Mouse (Mus musculus) hindbrain, embryonic 16.5 days (tissue): ENCODE measurements around the gene Ikzf3. TPM values are rescaled to one million over a fixed set of nuclear protein-coding genes. Genes with fewer than 3 reads are reported as not detected.

Experiments
- polyA plus RNA-seq: library from polyadenylated mRNA; unstranded; fragments of >200 nt; fragmentation: Nextera tagmentation; extraction: Ambion mirVana; gene quantifications from 2 replicates; pipeline ENCODE4 v1.2.1, GENCODE M21; 2015

Gene Ikzf3
- polyA plus RNA-seq, 1 experiment from 2014 or later, result 0.45 TPM

Other genes starting within 250 kb of the Ikzf3 start
- 22.9 and 23.4 TPM in 2 replicates for gene Neurod2, start 216.4 kb downstream of the Ikzf3 start, polyA plus RNA-seq
- 7.7 and 9.3 TPM in 2 replicates for gene Ppp1r1b, start 197.6 kb downstream of the Ikzf3 start, polyA plus RNA-seq
- 39.0 and 39.9 TPM in 2 replicates for gene Stard3, start 187.7 kb downstream of the Ikzf3 start, polyA plus RNA-seq
- gene Tcap, start 162.2 kb downstream of the Ikzf3 start, polyA plus RNA-seq, result 0.16 and 1.7 TPM in 2 replicates
- 4.5 and 4.9 TPM in 2 replicates for gene Pnmt, start 159.6 kb downstream of the Ikzf3 start, polyA plus RNA-seq
- 8.2 and 9.3 TPM in 2 replicates for gene Pgap3, start 145.5 kb downstream of the Ikzf3 start, polyA plus RNA-seq
- 6.6 and 10.0 TPM in 2 replicates for gene Erbb2, start 133.6 kb downstream of the Ikzf3 start, polyA plus RNA-seq
- 250 and 276 TPM in 2 replicates for gene Mien1, start 107.0 kb downstream of the Ikzf3 start, polyA plus RNA-seq
- 1.3 and 2.5 TPM in 2 replicates for gene Grb7, start 99.6 kb downstream of the Ikzf3 start, polyA plus RNA-seq
- 0.11 and 0.15 TPM in 2 replicates for gene Zpbp2, start 5.1 kb upstream of the Ikzf3 start, polyA plus RNA-seq
- gene Ormdl3, start 41.3 kb upstream of the Ikzf3 start, polyA plus RNA-seq, result 117 and 124 TPM in 2 replicates
- gene Lrrc3c, start 52.3 kb upstream of the Ikzf3 start, polyA plus RNA-seq, result not detected in 2 replicates
- 0.41 and 1.3 TPM in 2 replicates for gene Gm12355, start 79.6 kb upstream of the Ikzf3 start, polyA plus RNA-seq
- not detected in 2 replicates for gene Gsdma3, start 80.3 kb upstream of the Ikzf3 start, polyA plus RNA-seq
- gene Gsdma2, start 100.7 kb upstream of the Ikzf3 start, polyA plus RNA-seq, result not detected in 2 replicates
- 0.08 TPM in 1 of 2 replicates, not detected in the other for gene Gsdma, start 118.3 kb upstream of the Ikzf3 start, polyA plus RNA-seq
- 186 and 189 TPM in 2 replicates for gene Psmd3, start 136.5 kb upstream of the Ikzf3 start, polyA plus RNA-seq
- gene Csf3, start 155.2 kb upstream of the Ikzf3 start, polyA plus RNA-seq, result not detected in 2 replicates
- 62.5 and 71.1 TPM in 2 replicates for gene Med24, start 183.4 kb upstream of the Ikzf3 start, polyA plus RNA-seq
- 127 and 144 TPM in 2 replicates for gene Thra, start 194.6 kb upstream of the Ikzf3 start, polyA plus RNA-seq
- gene Nr1d1, start 229.3 kb upstream of the Ikzf3 start, polyA plus RNA-seq, result 4.9 and 5.6 TPM in 2 replicates
- gene Msl1, start 249.5 kb upstream of the Ikzf3 start, polyA plus RNA-seq, result 28.2 and 28.6 TPM in 2 replicates